Mouse (Mus musculus): Measurements from ENCODE around the gene Nrros. TPM values are rescaled to one million over a fixed set of nuclear protein-coding genes. Genes with fewer than 3 reads are reported as not detected.

Nrros gene
- polyA plus RNA-seq (2017; shearing (Covaris generic)) = 100.0 TPM

DNA sequence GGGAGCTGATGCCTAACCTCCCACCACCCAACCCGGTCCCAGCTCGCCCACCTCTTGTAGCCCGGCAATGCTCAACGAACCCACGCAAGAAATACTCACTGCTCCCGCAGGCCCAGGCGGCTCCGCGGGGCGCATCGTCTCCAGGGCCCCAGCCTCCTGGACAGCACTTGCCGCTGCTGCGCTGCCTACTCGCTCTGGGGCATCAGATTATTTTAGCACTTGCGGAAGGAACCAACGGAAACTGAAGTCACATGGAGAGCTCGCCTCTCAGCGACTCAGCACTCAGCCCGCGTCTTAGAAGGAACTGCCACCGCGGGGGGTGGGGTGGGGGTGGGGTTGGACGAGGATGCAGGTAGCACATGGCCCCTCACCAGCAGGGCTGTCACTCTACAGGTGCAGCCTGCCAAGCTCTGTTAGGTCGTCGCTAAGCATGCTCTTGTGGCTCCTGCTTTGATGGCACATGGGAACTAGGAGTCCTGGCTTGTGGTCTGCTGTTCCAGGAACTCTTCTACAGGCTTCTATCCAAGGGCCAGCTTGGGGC is at the start of gene Nrros:
Nrros (minus strand) TSS at position 314 of the 541 bp plus-strand sequence.

DNA sequence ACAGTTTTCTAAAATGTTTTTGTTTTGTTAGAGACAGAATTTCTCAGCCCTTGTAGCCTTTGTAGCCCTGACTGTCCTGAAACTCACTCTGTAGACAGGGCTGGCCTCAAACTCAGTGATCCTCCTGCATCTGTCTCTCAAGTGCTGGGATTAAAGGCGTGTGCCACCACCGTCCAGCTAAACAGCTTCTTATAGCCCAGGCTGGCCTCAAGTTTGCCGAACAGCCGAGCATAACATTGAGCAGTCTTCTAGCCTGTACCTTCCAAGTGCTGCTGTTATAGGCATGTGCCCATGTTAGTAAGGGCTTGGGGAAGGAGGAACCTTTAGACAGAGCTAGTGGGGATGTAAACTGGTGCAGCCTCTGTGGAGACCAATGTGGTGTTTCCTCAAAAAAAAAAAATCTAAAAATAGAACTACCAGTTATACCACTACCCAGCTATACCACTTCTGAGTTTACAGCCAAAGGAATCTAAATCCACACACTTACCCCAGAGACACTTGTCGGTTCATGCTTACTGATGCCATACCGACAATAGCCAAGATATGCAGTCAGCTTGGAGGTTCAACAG is 14.0 kb upstream of the Nrros start, which contains the start of gene Bex6:
Bex6 (plus strand) TSS at position 491 of the 569 bp plus-strand sequence.

DNA sequence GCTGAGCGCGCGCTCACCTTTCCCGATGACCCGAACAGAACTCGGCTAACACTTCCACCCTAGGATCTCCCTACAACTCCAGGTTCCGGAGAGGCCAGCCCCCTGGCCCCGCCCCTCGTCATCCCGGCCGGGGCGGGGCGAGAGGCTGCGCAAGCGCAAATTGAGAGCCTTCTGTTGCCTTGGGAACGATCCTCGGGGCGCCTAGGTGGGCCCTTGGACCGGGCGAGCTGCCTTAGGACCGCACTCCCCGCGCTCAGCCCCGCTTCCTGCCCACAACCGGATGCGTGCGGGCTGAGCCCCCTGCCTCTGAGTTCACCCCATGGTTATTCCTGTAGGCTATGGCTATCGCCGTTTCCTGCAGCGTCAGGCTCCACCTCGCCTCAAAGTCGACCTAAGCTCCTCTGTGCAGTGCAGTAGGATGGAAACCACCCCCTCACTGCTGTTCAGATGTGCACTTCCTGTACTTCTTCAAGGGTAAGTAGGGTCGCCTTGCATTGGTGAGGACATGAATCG is 65.7 kb downstream of the Nrros start, which contains the start of the genes Pigx and Cep19:
Pigx (minus strand) TSS at position 103 of the 513 bp plus-strand sequence.
Cep19 (plus strand) TSS at position 163 of the 513 bp plus-strand sequence.

Other genes with a start within 250 kb of the Nrros start
- 0.57 TPM for gene Pigz, start 231.7 kb downstream of the Nrros start, polyA plus RNA-seq (2017; shearing (Covaris generic))
- 41.6 TPM for gene 0610012G03Rik, start 217.1 kb downstream of the Nrros start, polyA plus RNA-seq (2017; shearing (Covaris generic))
- 33.4 TPM for gene Ncbp2, start 217.1 kb downstream of the Nrros start, polyA plus RNA-seq (2017; shearing (Covaris generic))
- 21.7 TPM for gene Senp5, start 162.3 kb downstream of the Nrros start, polyA plus RNA-seq (2017; shearing (Covaris generic))
- 151 TPM for gene Pak2, start 86.3 kb downstream of the Nrros start, polyA plus RNA-seq (2017; shearing (Covaris generic))
- gene Pigx, start 65.9 kb downstream of the Nrros start, polyA plus RNA-seq (2017; shearing (Covaris generic)) = 187 TPM
- gene Cep19, start 65.8 kb downstream of the Nrros start, polyA plus RNA-seq (2017; shearing (Covaris generic)) = 32.4 TPM
- not detected for gene Bex6, start 14.2 kb upstream of the Nrros start, polyA plus RNA-seq (2017; shearing (Covaris generic))
- 15.2 TPM for gene Fbxo45, start 81.6 kb upstream of the Nrros start, polyA plus RNA-seq (2017; shearing (Covaris generic))
- 20.8 TPM for gene Wdr53, start 81.6 kb upstream of the Nrros start, polyA plus RNA-seq (2017; shearing (Covaris generic))
- not detected for gene Smco1, start 105.9 kb upstream of the Nrros start, polyA plus RNA-seq (2017; shearing (Covaris generic))
- 23.2 TPM for gene Rnf168, start 111.9 kb upstream of the Nrros start, polyA plus RNA-seq (2017; shearing (Covaris generic))
- 24.5 TPM for gene Ubxn7, start 166.7 kb upstream of the Nrros start, polyA plus RNA-seq (2017; shearing (Covaris generic))
- gene Tm4sf19, start 234.9 kb upstream of the Nrros start, polyA plus RNA-seq (2017; shearing (Covaris generic)) = not detected